ENCODE assay signal across 26 mouse cellular contexts in the genomic region with DNA sequence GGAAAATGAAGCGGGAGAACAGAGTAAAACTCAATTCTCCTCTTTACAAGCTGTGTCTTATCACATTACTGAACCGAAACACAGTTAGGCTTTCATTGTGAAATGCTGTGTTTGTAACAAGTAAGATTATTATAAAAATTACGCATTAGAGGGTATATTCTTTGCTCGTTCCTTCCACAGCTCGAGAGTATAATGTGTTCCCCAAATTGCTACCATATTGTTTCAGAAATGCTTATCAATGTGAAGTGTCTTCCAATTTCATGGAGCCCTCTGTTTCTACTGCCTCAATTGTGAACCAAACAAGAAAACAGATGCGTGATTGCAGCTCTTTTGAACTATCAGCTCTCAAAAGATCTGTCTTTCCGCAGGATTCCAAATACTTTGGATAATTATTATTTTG.
"Had no signal": no experiment of that assay in that cellular context is flagged by ENCODE, and none has a peak within 500 bp of the region (broad histone marks: within the 10 kb centered on the region; RNA-seq: fewer than 3 reads in every experiment).

No protein-coding gene starts in this region.

- H3K36me3 ChIP-seq: heart, embryonic 12.5 days; hindbrain, embryonic 10.5 days; hindbrain, embryonic 12.5 days; kidney, embryonic 15.5 days; limb, embryonic 13.5 days; limb, embryonic 15.5 days; liver, embryonic 12.5 days had no signal

- H3K9ac ChIP-seq: heart, embryonic 12.5 days; hindbrain, embryonic 12.5 days; hindbrain, embryonic 14.5 days; kidney, embryonic 15.5 days; limb, embryonic 13.5 days; limb, embryonic 15.5 days; liver, embryonic 12.5 days; liver, embryonic 14.5 days had no signal

- H3K4me1 ChIP-seq: heart, embryonic 12.5 days; hindbrain, embryonic 10.5 days; hindbrain, embryonic 12.5 days; kidney, embryonic 15.5 days; limb, embryonic 13.5 days; limb, embryonic 15.5 days; liver, embryonic 12.5 days had no signal

- H3K4me3 ChIP-seq: heart, adult 2 months; heart, embryonic 12.5 days; hindbrain, embryonic 10.5 days; hindbrain, embryonic 12.5 days; kidney, embryonic 15.5 days; limb, embryonic 13.5 days; limb, embryonic 15.5 days; liver, embryonic 12.5 days had no signal

- H3K9me3 ChIP-seq: heart, embryonic 12.5 days; hindbrain, embryonic 10.5 days; hindbrain, embryonic 12.5 days; kidney, embryonic 15.5 days; limb, embryonic 13.5 days; limb, embryonic 15.5 days; liver, embryonic 12.5 days had no signal

- DNase-seq: gastrocnemius, postnatal 10 days; gastrocnemius, postnatal 25 days; heart, adult 2 months; heart, postnatal 10 days; heart, postnatal 4 days; kidney, adult 11 months; kidney, adult 2 months; kidney, adult 9 months; kidney, postnatal 14 days; kidney, postnatal 36 days; layer of hippocampus, adult 9-11 months; layer of hippocampus, postnatal 36 days; left cerebral cortex, postnatal 4 days; lung, adult 18-20 months had no signal

- ATAC-seq: hindbrain, embryonic 16.5 days; intestine, embryonic 16.5 days; liver, embryonic 12.5 days had no signal

- H3K27me3 ChIP-seq: heart, embryonic 12.5 days; hindbrain, embryonic 12.5 days; kidney, embryonic 15.5 days; limb, embryonic 13.5 days; limb, embryonic 15.5 days; liver, embryonic 12.5 days had no signal

- H3K4me2 ChIP-seq: heart, embryonic 12.5 days; hindbrain, embryonic 12.5 days; hindbrain, embryonic 14.5 days; kidney, embryonic 15.5 days; limb, embryonic 13.5 days; limb, embryonic 15.5 days; liver, embryonic 12.5 days had no signal

- H3K27ac ChIP-seq: heart, adult 2 months; hindbrain, embryonic 10.5 days; hindbrain, embryonic 12.5 days; hindbrain, embryonic 14.5 days; kidney, embryonic 15.5 days; kidney, postnatal 0 days; limb, embryonic 13.5 days; limb, embryonic 15.5 days; liver, embryonic 12.5 days; liver, embryonic 14.5 days had no signal
